Mouse (Mus musculus) yolk sac, embryonic 10.5 days (tissue): ENCODE results near the gene Mier3.
"Not testable (repeated sequence)": the region's sequence is repeated elsewhere in the genome, so short reads cannot be mapped to it uniquely, and the experiment has no call there.

ENCODE experiments used
- DNase-seq: peaks from one replicate; pipeline ENCODE4 v3.0.0-alpha.2; 2017; ENCODE audit warnings: low spot score

The Mier3 gene

DNA sequence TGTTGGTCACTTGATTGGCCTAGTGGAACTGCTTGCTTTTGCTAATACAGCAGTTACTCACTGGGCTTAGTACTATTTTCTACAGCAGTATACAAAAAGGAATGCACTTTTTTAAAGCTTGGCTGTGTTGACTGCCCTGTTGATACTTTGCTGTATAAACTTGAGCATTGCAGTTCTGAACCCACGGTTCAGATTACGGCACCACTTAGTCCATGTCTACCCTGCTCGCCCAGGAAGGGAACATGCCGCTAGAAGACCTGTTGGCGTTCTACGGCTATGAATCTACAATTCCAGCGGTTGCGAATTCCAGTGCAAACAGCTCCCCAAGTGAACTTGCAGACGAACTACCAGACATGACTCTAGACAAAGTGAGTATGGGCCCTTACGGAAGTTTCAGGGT is 22.6 kb downstream of the Mier3 start:
- no peak for DNase-seq

DNA sequence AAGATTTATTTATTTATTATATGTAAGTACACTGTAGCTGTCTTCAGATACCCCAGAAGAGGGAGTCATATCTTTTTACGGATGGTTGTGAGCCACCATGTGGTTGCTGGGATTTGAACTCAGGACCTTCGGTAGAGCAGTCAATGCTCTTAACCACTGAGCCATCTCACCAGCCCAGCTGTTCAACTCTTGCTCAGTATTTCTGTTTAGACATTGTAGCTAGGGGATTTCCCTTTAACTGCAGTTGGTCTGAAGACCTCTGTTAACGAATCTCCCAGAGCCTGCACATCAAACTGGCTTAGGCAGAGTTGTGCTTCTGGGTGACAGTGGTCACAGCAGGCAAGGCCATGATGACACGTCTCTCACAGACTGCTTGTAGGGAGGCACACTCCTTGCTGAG is 23.2 kb downstream of the Mier3 start:
- DNase-seq = not testable (repeated sequence)

DNA sequence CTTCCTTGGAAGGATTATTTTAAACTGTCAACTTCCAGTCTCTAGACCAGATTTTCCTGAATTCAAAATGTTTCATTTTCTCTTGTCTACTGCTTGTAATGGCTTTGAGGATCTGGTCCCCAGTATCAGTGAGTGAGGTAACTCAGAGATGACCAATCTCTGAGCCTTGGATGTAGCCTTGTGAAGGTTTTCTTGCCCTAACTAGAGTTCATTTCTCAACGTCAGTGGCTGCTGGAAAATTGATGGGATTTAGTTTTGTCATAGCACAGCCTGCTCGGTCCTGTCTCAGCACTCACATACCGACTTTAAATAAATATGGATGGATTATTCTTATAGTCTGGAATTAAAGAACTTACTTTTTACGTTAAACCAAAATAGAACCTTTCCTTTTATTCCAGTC is 29.8 kb downstream of the Mier3 start:
- no peak for DNase-seq

DNA sequence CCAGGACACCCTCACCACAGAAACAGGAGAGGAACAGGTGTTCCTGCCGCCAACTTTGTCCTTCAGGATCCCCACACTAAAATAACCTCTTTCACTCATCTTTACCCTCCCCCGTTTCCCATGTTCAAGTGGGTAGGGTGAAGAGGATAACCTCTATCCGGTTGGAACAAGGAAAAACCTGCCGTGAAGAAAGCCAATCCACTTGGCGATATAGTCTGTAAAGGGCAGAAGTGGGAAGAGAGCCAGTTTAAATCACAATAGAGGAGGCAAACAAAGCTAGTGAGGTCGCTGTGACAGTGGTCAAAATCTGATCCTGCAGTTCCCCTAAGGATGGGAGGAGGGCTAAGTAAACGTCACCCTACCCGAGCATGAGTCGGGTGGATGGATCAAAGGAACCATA is 38.9 kb downstream of the Mier3 start:
- DNase-seq = no peak

DNA sequence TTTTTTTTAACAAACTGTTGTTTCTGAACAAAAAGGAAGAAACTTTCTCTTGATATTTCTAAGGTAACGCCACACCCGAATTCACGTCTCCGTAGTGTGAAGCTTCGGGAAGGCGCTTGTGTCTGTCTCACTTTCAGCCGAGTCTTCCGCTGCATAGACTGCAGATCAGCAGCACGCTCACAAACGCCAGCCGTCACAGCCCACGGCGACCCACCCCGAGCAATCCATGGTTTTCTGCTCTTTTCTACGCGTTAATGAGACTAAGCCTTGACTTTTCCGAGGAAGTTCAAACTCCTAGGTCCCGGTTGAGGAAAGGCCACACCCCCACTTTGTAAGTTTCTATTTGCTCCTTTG is 44.0 kb downstream of the Mier3 start:
- no peak for DNase-seq

DNA sequence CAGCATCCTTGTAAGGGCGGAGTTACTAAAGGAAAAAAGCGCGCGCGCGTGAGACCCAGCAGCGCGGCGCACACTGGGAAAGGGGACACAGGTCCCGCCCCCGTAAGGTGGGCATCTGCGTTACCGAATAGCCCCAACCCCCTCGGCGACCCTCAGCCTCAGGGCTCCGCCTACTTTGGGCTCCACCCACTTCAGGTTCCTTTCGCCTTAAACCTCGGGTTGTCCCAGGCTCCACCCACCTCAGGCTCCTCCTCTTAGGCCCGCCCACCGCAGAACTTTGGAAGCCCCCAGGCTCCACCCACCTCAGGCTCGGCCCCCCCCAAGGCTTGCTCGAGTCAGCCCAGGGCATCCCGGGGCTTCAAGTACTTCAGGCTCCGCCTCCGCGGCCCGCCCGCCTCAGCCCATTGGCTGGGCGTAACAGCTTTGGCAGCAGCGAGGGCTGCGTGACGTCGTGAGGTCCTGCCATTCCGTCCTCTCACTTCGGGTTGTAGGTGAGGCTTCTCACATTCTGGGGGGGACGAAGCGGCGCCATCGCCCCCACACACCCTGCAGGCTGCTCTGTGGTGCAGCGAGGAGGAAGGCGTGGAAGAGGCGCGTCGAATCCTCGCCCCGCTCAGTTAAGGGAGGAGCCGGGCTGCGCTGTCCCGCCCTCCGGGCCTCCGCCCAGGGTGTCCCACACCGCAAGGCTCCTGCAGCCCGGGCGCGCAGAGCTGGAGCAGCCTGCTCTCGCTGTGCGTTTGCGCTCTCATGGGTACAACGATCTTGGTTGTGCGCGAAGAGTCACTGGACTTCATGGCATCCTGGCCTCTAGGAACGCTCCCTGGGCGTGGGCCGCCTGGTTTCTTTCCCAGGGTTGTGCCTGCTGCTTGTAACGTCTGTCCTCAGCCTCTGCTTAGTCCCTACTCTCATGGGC is 44.6 kb downstream of the Mier3 start:
- peak; percentile 100 for DNase-seq

DNA sequence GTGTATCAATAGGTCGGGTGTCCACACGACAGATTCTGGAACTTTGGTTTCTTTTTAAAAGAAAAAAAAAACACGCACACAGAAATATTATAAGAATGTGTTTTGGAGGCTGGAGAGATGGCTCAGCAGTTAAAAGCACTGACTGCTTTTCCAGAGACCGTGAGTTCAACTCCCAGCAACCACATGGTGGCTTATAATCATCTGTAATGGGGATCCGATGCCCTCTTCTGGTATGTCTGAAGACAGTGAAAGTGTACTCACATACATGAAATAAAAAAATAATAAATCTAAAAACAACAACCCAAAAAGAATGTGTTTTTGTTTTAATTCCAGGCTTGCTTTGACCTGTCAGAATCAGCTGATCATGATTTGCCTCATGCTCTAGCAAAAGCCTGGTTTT is 46.1 kb downstream of the Mier3 start:
- no peak for DNase-seq

DNA sequence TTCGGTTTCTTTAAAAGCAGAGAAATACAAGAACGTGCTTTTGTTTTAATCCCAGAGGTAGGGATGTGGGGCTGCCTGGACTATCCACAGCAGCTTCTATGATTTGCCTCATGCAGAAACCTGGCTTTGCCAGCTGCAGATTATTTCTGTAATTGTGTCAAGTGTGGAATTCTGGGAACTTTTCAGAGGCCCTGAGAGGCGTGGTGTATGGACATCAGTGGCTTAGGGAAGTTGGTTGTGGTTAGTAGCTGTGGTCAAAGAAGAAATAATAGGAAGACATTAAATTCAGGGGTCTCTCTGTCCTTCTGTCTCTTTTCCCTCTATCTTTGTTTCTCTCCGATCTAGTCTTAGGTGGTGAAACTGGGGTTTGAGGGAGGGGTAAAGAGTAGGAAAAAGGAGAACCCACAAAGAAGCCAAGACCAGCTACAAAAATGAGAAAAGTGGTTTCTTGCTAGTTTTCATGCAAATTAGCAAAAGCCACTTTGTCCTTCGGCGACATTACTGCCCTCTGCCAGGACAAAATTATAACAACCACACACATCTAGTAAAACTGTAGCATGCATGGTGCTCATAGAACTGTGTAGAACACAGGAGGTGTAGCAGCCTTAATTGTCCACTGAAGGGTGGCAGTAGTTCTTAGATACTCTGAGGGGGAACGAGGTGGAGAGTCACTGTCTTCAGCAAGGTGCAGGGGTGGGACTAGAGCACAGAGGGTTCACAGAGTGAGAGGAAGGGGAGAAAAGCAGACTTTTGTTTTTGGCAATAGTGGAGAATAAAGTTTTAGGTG is 60.6 kb downstream of the Mier3 start:
- no peak for DNase-seq

DNA sequence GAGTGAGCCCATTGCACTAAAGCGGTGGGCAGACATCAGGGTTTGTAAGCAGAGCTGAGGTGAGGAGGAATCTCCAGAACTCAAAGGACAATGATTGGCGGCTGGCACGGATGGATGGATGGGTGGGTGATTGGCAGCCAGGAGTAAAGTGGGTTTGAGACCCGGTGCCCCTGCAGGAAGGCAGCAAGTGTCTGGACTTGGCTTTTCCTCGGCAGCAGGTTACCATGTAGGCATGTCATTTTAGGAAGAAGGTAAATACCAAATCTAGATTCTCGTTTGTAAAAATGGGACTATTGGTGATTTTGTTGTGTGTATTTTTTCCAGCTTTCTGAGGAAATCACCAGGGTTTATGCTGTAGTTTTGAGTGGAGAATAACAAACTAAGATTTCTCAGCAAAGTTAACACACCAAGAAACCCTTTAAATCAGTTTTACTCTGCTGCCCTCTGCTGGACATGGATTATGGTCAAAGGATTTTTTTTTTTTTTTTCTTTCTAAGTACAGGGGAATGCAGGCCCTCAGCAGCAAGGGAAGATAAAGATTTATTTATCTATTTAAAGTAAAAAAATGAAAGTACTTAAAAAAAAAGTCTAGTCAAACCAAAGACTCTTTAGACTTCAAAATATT is 61.3 kb downstream of the Mier3 start:
- peak; percentile 53 for DNase-seq

DNA sequence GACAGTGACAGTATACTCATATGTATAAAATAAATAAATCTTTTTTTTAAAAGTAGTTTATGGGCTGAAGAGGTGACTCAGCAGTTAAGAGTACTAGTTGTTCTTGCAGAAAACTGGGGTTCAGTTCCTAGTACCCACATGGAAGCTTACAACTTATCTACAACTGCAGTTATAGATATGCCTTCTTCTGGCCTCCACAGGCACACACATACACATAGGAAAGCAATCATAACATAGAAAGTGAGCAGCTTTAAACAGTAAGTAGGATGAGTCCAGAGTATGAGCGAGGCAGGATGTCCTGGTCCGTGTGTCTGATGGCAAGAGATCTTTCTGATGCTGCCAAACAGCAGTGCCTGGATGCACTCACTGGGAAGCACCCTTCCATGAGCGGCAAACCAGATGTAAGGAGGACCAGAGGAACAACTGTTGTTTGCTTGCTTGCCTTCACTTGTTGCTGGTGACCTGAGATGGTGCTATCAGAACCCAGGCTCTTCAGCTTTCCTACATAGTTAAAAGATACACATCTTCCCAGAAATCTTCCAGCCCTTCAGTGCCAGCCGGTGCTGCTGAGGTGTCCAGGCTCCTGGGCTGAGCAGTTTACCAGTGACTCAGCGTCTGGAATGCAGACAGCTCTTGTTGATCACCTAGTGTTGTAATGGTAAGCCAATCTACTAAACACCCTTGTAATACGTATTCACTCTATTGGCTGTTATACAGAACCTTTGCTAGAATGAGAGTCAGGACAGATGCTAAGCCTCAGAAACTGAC is 63.6 kb downstream of the Mier3 start:
- no peak for DNase-seq

DNA sequence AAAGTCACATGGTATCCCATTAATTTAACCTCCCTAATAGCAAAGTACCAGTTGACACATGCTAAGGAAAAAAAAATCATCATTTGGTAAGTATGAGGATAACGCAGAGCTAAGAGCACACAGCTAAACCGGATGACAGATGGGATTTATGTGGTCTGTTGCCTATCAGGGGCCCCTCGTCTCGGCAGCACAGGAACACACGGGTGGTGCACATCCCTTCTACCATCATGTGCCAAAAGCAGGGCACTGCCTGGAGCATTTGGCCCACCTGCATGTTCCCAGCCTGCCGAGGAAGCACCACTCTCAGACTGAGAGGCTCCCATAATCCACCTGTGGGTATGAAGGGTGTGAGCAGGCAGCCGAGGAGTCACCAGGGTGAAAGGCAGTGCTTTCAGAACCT is 64.4 kb downstream of the Mier3 start:
- DNase-seq = no peak

DNA sequence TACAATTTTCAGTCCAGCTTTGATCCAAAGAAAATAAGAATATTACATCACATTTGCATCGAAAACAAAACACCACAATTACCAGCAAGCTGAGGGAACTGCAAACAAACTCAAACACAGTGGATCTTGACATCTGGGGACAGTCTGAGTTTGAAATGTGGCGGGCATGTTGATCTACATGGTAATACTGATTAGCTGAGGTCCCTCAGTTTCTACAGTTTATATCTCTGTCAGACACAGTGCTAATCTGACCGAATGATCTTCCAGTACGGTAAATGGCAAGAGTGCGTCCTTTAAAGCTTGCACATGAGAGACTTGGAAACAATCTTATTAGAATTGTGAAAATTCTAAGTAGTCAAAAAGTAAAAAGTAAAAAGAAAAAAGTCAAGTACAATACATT is 66.1 kb downstream of the Mier3 start:
- no peak for DNase-seq

DNA sequence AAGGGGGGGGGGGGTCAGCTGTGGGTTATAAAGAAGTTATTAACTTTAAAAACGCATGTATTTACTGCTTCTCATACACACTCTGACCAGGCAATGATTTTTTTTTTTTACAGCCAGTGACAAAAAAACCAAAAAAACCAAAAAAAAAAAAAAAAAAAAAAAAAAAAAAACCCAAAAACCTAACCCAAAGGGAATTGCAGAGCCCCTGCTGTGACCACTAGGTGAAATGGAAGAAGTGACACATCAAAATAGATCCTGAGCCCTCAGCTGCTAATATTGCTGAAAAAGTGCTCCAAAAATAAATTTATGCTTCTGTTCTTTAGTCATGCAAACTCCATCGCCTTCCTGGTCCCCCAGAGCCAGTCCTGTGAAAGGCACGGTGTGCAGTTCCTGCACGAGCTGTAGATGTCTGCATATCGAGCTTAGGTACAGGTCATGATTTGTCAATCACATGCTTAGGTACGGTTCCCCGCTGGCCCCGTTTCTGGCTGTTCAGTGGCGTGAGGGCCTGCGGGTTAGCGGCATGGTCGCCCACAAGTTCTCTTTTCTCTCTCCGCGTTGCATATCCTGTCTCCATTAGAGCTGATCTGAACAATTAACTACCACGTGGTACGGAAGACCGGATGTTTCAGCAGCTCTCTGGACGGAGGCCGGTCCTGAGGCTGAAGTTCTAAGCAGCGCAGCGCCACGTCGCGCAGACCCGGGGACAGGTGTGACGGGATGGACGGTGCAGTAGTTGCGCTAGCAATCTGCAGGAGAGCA is 67.7 kb downstream of the Mier3 start:
- DNase-seq = no peak

DNA sequence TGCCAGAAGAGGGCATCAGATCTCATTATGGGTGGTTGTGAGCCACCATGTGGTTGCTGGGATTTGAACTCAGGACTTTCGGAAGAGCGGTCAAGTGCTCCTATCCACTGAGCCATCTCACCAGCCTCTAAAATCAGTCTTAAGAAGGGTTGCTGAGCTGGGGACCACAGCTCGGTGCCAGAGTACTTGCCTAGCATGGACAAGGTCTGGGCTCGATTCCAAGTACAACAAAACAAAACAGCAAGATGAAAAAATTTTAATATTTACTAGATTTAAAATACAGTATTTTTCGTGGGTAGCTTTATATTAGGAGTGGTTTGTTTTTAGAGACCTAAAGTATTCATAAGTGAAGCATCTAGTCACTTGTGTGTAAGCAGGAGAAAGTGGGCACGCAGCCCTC is 72.5 kb downstream of the Mier3 start:
- DNase-seq = no peak

DNA sequence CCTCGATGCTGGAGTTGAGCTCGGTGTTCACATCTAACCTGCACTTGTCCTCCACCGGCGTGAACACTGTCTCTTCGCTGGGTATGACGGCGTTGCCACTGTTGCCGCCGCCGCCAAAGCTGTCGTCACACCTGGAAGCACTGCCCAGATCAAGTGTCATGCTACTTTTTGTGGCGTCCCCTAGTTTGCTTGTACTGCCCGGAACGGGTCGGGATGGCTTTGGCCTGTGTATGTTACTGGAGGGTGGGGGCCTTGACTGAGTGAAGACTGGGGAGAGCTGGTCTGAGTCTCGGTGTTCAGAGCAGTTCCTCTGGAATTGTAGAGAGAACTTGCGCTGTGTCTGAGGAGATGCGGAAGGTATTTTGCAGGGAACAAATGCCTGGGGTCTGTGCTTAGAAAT is 74.6 kb downstream of the Mier3 start:
- no peak for DNase-seq

DNA sequence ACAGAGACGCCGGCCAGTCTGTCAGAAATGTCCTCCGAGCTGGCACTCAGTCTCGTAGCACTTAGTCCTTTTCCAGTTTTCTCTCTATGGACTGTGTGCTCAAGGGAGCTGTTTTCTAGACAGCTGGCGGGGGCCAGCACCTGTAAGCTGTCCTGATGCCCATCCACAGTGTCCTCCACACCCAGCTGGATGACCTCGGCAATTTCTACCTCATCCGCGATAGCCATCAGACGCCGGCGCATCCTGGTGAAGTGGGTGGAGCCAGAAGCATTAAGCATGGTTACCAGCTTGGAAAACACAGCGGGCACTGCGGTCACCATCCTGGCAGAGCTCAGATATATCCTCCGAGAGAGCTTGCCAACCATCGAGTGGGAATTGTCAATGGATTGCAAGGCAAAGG is 75.2 kb downstream of the Mier3 start:
- no peak for DNase-seq

DNA sequence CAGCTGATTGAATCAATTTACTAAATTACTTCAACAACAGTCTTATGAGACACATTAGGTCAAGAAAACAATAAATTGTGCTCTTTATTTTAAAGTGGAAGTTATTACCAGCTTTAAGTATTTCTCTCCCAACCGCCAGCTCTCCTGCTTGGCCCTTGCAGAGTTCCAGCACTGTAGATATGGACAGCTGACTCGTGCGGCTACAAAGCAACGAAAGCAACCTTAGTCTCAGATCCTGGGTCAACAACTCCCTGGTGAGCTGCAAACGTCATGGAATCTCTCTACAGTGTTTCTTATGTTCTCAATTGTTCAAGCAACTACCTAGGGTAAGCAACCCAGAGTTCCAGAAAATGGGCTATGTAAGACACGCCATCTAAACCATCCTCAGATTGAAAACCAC is 76.2 kb downstream of the Mier3 start:
- DNase-seq = no peak

DNA sequence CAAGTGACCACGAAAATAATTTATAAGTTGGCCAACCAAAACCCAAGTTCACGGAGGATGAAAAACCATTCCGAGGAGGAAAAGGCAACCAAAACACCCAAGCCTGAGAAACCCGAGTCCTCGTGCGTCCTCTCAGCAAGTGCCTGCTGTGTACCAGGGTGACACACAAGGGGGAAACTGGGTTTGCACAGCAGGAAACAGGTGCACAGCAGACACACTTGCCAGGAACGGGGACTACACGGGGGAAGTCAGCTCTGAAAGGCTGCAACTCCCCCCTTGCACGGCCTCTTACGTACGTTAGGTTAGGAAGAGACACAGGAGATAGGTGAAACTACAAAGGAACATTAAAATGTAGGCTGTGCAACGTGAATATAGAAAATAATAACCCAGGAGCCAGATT is 81.7 kb downstream of the Mier3 start:
- no peak for DNase-seq
